Mouse (Mus musculus) neural tube, embryonic 11.5 days (tissue): ENCODE data around the gene Gm15023. TPM values are rescaled to one million over a fixed set of nuclear protein-coding genes. Genes with fewer than 3 reads are reported as not detected.
A peak's percentile ranks its signal among the peaks of the same experiment; 100 is the strongest.
"Not testable (repeated sequence)": the region's sequence is repeated elsewhere in the genome, so short reads cannot be mapped to it uniquely, and the experiment has no call there.

ENCODE experiments used
- ATAC-seq: fragments of 200-750 bp; cut with Nextera tagmentation; 2 replicates; pipeline ENCODE4 v1.8.0; 2017; ENCODE audit warnings: moderate number of reproducible peaks, mild to moderate bottlenecking, moderate TSS enrichment, moderate library complexity; ENCODE audit not compliant: insufficient read depth, low FRiP score, low TSS enrichment
- DNase-seq: peaks from one replicate; pipeline ENCODE4 v3.0.0-alpha.2; 2015; ENCODE audit warnings: low spot score
- H3K27ac ChIP-seq: fragments of 300-500 bp; sonication (generic); 2 replicates; pipeline ENCODE4 v1.5.1; 2014; ENCODE audit warnings: low read depth, mild to moderate bottlenecking, low read length
- H3K27me3 ChIP-seq: fragments of 300-500 bp; sonication (generic); 2 replicates; pipeline ENCODE4 v1.6.1; 2014; ENCODE audit warnings: mild to moderate bottlenecking, low read length, mixed read lengths; ENCODE audit not compliant: control insufficient read depth, insufficient read depth
- H3K36me3 ChIP-seq: fragments of 300-500 bp; sonication (generic); 2 replicates; pipeline ENCODE4 v1.6.1; 2014; ENCODE audit warnings: mild to moderate bottlenecking, low read length, moderate library complexity, mixed read lengths; ENCODE audit not compliant: control insufficient read depth, insufficient read depth
- H3K4me1 ChIP-seq: fragments of 300-500 bp; sonication (generic); 2 replicates; pipeline ENCODE4 v1.6.1; 2014; ENCODE audit warnings: low read length, mixed read lengths; ENCODE audit not compliant: control insufficient read depth, insufficient read depth
- H3K4me2 ChIP-seq: fragments of 300-500 bp; sonication (generic); 2 replicates; pipeline ENCODE4 v1.6.1; 2014; ENCODE audit warnings: low read depth, mild to moderate bottlenecking, moderate library complexity
- H3K4me3 ChIP-seq: fragments of 300-500 bp; sonication (generic); 2 replicates; pipeline ENCODE4 v1.5.1; 2014; ENCODE audit warnings: low read depth, low read length
- H3K9ac ChIP-seq: fragments of 300-500 bp; sonication (generic); 2 replicates; pipeline ENCODE4 v1.6.1; 2014; ENCODE audit warnings: mild to moderate bottlenecking, low read length
- H3K9me3 ChIP-seq: fragments of 300-500 bp; sonication (generic); 2 replicates; pipeline ENCODE4 v1.6.1; 2016; ENCODE audit warnings: low read length; ENCODE audit not compliant: control insufficient read depth
- WGBS: fragments of 180-500 bp; shearing (Covaris S2); extraction: QIAGEN DNeasy Blood & Tissue Kit; methylation state at CpG from one replicate; pipeline ENCODE4 v1.1.7; 2014; 5-methylcytosine and 5-hydroxymethylcytosine counted together
- polyA plus RNA-seq: library from polyadenylated mRNA; unstranded; fragments of >200 nt; fragmentation: Nextera tagmentation; extraction: Ambion mirVana; gene quantifications from 2 replicates; pipeline ENCODE4 v1.2.1, GENCODE M21; 2014

The Gm15023 gene
- polyA plus RNA-seq: not detected in 2 replicates

DNA sequence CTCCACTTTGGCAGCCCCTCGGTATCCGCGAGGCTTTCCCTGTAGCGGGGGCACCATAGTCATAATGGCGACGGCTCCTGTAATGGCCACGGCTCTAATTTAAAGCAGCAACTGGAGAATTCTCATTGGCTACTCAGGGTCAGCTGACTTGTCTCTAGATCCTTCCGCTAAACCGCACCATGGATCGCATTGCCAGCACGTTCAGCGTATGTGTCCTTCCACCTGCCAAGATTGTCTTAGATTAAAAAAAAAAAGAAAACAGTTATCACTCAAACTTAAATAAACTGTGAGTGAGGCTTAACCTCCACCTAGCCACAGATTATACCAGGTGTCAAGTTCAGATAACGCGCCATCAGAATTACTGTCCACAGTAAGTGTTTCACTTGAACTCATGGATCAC is at the start of gene Gm15023:
Gene Gm15023, minus strand, starts transcription at position 101 of the 400 bp plus-strand sequence.
- ATAC-seq, H3K4me3 ChIP-seq, H3K9me3 ChIP-seq, H3K9ac ChIP-seq, H3K27me3 ChIP-seq, H3K4me1 ChIP-seq, DNase-seq, H3K4me2 ChIP-seq, H3K36me3 ChIP-seq, H3K27ac ChIP-seq: not testable (repeated sequence)
- WGBS: 96% methylated on average over 3 of the region's 14 CpGs

DNA sequence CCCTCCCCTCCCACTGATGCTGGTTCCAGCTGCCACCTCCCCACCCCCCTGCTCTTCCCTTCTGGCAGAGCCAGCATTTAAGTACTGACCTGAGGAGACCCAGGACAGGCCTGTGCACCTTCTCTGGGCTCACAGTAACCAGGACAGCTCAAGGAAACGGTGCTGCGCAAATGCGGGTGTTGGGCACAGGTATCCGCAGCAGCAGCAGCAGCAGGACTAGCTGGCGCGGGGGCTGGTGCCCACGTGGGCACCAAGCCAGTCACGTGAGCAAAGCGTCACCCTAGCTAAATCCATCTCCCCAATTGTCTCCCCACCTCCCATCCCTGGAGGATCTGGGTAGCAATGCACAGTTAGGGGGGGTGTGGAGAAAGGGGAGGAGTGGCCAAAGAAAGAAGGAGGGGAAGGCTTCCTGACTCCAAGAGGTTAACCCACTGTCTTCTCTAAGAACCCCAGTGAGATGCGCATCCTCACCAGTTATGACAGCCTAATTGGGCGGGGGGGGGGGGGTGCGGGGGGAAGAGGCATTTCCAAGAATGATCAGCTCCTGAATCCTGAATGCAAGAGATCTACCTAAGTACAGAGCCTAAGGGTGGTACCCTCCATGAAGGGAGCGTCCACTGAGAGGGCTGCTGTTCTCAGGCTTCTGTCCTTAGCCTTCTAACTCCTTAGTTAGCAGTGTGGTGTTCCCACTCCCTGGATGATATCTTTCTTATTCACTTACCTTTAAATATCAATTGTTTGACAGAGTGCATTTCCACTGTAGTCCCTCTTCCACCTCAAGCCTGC is 33.2 kb upstream of the Gm15023 start, which contains the start of gene Tceal6:
Gene Tceal6, minus strand, starts transcription at position 252 of the 786 bp plus-strand sequence.
- no peaks in the 10 kb centered on the region for H3K36me3 ChIP-seq
- 27% methylated on average over 11 of the region's 13 CpGs for WGBS
- DNase-seq (peak; percentile 19), ATAC-seq (peak; percentile 60; the same call in 1 of the 2 replicates)
- no peaks in the 10 kb centered on the region for H3K4me1 ChIP-seq
- H3K9ac ChIP-seq: 0 out of 2 replicates have a peak within 1 kb of the TSS, but pooled peaks have one; percentile 22
- H3K4me2 ChIP-seq: peak within 1 kb of the TSS; percentile 56
- H3K27ac ChIP-seq: no peak within 1 kb of the TSS
- peak within 1 kb of the TSS; percentile 34 for H3K4me3 ChIP-seq
- no peaks in the 10 kb centered on the region for H3K9me3 ChIP-seq
- H3K27me3 ChIP-seq: 0 out of 2 replicates have a peak, but pooled peaks cover 2% of the 10 kb centered on the region

DNA sequence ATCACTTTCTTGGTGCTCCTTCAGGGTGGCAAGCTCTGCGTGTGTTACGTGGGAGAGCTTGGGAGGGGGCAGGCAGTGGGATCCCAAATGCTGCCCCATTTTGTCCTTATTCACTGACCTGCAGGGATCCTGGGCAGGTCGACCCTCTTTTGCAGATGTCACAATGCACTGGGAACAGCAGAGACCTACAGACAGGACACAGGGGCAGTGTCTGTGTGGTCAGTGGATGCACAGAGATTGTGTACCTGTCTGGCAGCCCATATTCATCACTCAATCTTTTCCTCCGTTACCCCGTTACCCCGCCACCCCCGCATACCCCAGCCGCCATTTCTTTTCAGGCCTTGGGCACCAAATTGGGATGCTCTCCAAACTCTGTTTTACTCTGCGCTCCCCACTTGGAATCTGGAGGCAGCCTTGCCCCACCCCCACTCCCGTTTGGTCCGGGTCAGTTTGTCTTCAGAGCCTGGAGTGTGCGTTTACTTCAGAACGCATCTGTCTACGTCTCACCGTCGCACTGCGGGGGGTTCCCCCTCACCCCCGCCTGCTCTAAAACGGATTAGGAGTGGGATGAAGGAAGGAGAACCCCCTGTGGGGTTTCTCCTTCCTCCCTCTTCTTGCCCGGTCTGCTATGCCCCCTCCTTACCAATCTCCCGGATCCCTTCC is 32.5 kb upstream of the Gm15023 start:
- not testable (repeated sequence) for H3K9me3 ChIP-seq, H3K36me3 ChIP-seq, H3K4me1 ChIP-seq, H3K27me3 ChIP-seq, H3K27ac ChIP-seq
- peak; percentile 12 for DNase-seq
- H3K9ac ChIP-seq: 0 out of 2 replicates have a peak overlapping the region, but pooled peaks have one; percentile 22
- peak overlapping the region; percentile 56 for H3K4me2 ChIP-seq
- peak overlapping the region; percentile 34 for H3K4me3 ChIP-seq
- WGBS: 28% methylated on average over 19 of the region's 21 CpGs
- ATAC-seq: peak; percentile 53; the same call in 1 of the 2 replicates

DNA sequence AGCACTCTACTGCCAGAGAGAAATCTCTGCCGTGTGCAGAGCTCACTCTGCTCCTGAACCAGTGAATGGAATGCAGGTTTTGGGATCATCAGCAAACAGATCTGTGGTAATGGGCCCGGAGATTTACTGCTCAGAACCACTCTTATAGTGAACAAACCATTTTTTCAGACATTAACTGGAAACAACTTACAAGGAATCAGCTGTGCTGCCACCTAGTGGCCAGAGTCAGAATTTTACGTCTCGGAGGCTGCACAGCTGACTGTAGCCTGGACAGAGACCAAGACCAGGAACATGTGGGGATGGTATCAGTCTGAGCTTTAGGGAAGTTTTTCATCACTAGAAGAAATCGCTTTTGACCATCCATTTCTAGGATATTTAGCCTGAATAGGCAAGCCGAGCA is 12.5 kb upstream of the Gm15023 start:
- H3K27ac ChIP-seq, ATAC-seq, H3K36me3 ChIP-seq, H3K27me3 ChIP-seq, H3K4me2 ChIP-seq, H3K4me1 ChIP-seq, H3K9me3 ChIP-seq, H3K9ac ChIP-seq, H3K4me3 ChIP-seq, DNase-seq: not testable (repeated sequence)
- WGBS: no CpG with 5 or more reads among the region's 6 CpGs

DNA sequence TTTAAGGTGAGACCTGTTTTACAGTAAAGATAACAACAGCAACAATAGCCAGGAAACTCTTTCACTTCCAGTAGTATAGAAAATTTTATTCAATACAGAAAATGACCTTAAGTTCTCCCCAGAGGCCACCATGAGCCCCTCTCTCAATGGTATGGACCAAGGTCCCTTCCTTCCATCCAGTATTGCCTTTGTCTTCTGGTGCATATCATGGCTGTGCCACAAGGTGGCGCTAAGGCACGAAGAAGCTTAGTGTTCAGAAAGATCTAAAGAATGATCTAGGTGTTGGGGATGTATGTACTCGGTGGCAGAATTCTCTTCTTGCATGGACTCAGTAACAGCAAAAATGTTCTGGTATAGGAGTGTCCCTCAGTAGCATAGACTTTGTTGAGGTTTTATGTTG is 11.2 kb upstream of the Gm15023 start:
- H3K4me2 ChIP-seq, H3K9me3 ChIP-seq, H3K9ac ChIP-seq, H3K27ac ChIP-seq, H3K4me1 ChIP-seq, H3K36me3 ChIP-seq, H3K27me3 ChIP-seq, DNase-seq, ATAC-seq, H3K4me3 ChIP-seq: not testable (repeated sequence)
- no CpG with 5 or more reads among the region's 3 CpGs for WGBS

Other genes starting within 250 kb of the Gm15023 start
- gene Nxf2, start 212.9 kb downstream of the Gm15023 start, polyA plus RNA-seq: 0.19 and 0.35 TPM in 2 replicates
- 5.5 and 6.0 TPM in 2 replicates for gene Zmat1, start 168.4 kb downstream of the Gm15023 start, polyA plus RNA-seq
- 0.74 and 0.96 TPM in 2 replicates for gene Tceal6, start 33.1 kb upstream of the Gm15023 start, polyA plus RNA-seq
- gene Pramel3, start 124.7 kb upstream of the Gm15023 start, polyA plus RNA-seq: not detected in 2 replicates
- not detected in 2 replicates for gene Gm5128, start 195.7 kb upstream of the Gm15023 start, polyA plus RNA-seq